Mouse (Mus musculus): ENCODE measurements around the gene Cabin1.

Gene Cabin1

DNA sequence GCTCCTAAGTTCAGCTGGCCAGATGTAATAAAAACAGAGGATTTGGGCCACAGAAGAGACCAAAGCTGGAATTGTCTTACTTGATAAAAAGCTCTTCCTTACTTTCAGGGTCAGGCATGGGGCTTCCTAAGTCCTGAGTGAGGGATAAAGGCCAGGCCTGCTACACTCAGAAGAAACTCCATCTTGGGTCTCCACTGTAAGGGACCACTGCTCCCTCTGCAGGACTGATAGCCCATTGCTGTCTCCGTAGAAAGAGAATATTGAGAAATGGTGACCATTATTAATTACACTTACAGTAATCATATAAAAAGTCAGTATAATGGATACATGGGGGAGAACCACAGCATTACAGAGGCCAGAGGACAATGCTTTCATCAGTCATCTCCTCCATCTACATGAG lies 60.6 kb downstream of the Cabin1 start:
- in situ Hi-C loops (cut with MboI, MseI): no loop called here

DNA sequence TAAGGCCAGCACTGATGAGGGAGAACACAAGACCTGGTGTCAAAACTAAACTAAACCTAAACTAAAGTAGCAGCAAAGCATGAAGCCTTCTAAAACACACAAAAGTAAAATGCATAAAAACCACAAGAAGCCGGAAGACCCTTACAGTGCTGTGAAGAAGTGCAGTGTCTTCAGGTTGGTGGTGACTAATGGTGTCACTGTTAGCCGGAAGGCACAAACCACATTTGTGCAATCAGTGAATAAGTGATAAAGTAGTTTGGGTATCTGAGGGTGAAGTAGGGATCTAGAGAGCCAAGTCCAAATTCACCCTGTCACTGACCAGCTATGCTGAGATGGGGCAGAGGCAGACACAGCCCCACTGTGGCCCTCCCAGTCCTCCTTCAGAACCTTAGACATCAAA lies 61.6 kb downstream of the Cabin1 start:
- in situ Hi-C loops (cut with MboI, MseI): no loop called here

DNA sequence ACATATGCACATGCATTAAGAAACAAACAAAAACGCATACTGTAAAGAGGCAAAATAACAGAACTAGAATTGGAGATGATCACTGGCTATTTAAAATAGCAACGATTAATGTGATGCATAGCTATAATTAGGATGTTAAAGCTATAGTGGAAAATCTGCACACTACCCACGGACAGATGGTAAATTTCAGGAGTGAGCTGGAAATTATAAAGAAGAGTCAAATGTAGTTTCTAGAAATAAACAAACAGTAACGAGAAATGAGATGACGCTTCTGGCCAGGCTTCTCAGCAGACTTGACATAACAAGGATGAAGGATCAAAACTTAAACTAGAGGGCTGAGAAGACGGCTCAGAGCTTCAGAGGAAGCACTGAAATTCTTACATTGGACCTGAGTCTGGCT lies 62.9 kb downstream of the Cabin1 start:
- in situ Hi-C loops (cut with MboI, MseI): no loop called here

DNA sequence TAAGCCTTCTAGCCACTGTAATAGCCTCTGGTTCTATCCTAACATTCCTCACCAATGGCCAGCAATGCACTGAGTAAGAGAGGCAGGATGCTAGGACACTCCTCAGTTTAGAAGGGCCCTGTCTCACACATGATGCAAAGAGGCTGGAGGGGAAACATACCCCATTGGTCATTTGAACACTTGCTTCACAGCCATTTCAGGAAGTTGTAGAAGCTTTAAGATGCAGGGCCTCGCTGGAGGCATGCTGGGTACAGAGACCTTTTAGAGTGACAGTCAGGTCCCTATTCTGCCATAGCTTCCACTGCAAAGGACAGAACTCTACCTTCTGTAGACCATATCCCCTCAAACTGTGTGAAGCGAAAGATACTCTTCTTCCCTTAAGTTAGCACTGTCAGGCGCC lies 66.4 kb downstream of the Cabin1 start:
- in situ Hi-C loops (cut with MboI, MseI): no loop called here

GRCm38 (mm10) chr10:75696597-75697355 lies 67.4 kb downstream of the Cabin1 start:
- in situ Hi-C loops (cut with MboI, MseI): no loop called here

GRCm38 (mm10) chr10:75695521-75695920 lies 68.6 kb downstream of the Cabin1 start:
- in situ Hi-C loops (cut with MboI, MseI): no loop called here

DNA sequence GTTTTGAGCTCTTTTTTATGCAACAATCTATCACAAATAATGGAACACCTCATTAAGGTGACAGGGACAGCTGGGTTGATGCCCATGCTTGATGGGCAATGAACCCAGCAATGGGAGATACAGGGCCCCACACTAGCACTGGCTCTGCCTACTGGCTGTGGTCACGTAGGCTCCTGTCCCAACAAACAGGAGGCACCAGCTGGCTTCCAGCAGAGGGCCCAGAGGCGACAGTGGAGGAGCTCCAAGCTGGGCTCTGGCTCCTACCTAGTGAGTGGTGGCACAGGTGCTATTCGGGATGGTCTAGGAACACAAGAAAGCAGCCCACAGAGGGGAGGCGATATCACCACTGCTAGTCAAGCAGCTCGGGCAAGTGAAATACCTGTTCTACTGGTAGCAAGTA lies 69.1 kb downstream of the Cabin1 start:
- in situ Hi-C loops (cut with MboI, MseI): no loop called here

DNA sequence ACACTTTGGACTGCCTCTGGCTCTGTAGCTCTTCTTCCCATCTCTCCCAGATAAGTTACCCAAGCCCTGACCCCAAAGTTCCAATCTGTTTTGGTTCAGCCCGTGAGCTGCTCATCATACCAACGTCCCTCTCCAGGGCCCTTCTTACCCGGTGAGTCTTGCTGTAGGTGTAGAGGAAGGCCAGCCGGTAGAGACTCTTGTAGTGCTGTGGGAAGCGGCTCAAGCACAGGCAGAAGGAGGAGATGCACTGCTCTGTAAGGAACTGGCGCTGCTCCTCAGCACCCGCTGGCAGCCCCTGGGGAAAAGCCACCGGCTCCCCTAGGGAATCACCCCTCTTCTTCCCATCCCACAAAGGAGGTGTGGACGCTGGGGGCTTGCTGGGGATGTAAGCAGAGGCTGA lies 69.6 kb downstream of the Cabin1 start:
- in situ Hi-C loops (cut with MboI, MseI): no loop called here

DNA sequence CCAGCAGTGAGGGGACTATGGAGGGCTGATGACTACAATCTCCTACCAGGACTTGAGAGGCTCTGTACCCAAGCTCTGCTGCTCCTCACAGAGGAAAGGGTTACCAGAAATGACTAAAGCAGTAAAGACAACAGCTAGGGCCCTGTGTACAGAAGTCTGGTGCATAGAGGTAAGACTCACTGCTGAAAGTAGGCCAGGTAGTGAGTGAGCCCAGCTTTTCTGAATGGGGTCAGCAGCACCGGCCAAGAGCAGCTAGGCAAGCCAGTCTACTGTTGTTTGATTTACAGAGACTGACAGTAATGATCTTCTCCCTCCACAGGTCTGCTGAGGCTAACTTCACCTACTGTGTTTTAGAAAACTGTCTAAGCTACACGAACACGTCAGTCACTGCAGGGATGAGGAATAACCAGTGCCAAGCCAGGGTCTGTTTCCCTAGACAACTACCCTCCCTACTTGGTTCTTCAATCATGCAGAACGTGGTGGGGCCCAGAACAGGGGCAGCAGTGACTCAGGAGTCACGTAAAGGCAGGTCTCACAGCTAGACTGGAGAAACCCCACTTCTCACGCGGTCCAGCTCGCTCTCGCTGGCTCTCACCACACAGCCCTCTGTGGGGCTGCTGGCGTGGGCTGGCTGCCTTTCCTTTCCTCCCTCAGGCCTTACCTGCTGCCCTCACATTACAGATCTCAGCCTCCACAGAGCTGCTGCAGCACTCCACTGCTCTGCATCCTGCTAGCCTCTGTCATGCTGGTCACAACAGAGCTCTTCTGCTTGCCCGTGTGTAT lies 70.5 kb downstream of the Cabin1 start:
- in situ Hi-C loops (cut with MboI, MseI): no loop called here

DNA sequence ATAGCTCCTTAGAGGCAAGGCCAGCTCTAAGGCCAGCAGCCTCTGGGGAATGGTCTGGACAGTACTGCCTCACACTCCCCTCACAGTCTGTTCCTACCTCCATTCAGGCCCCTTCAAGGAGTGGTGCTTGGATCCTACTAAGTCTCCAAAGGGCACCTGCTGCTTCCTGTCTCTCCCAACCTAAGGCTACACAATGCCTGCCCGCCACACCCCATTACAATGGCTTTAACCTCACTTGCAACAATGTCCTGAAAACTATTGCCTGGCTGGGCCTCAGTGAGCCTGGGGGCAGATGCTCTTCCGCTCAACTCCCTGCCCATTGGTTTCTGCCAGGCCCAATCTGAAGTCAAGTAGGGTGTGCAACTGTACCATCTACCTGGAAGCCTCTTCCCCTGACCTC lies 75.5 kb downstream of the Cabin1 start:
- in situ Hi-C loops (cut with MboI, MseI): no loop called here

- in situ Hi-C loops (cut with MboI, MseI): no loop called here
Measured at GRCm38 (mm10) chr10:75686724-75687123, 77.4 kb downstream of the Cabin1 start.

DNA sequence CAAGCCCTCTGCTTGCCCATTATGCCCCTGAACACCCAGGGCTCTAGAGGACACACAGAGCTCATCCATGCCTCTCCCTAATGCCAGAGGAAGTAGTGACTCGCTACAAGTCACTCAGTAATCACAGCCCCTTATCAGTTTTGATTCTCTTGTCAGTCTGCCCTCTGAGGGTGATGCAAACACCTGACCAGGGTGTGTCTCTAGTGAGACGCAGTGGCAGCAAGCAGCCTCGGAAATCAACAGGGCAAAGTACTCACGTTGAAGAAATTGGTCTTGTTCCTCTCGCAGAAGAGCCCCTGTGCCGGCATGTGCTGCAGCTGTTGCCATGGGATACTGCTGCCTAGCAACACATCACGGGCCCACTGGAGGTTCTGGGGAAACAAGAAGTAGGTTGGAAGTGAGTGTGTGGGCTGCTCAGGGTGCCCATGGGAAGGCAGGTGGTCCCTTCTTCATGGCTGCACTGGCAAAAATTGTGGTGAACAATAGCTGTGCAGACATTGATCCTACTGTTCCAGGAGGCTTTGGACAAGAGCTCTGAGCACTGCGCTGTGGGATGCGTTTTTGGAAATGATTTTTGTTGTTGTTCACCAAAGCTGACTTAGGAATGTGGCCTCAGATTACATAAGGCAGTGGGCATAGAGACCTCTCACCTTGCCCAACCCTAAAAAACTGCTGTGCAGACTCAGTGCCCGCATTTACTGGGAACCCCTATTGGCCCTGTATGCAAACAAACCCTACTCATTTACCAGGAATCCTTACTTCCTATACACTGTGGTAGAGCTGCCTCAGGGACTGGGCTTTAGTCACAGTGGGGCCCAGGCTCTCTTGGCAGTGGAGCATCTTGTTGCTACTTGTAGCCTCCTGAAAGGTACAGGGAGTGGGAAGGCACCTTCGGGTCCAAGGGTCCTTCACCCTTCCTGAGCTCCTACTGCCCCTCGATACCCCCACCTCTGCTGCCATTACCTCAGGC lies 79.8 kb downstream of the Cabin1 start:
- in situ Hi-C loops (cut with MboI, MseI): no loop called here

- in situ Hi-C loops (cut with MboI, MseI): no loop called here
Measured at GRCm38 (mm10) chr10:75680574-75681001, 83.6 kb downstream of the Cabin1 start.

DNA sequence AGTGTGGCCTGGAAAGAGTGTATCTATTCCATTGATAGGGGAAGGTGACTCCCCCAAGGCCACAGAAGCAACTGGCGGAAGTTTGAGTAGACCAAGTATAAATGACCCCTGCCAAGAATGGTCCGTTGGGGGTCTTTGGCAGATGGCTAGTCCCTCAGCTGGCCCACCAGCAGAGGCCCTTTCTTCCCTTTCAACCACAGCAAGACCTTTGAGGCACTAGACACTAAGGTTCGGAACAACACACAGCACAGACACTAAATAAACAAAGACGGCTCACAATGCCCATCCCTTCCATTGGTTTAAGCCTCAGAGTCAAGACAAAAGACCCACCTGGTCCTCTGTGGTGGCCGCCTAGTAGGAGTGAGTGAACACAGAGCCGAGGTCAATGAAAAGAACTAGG lies 84.9 kb downstream of the Cabin1 start:
- in situ Hi-C loops (cut with MboI, MseI): no loop called here

GRCm38 (mm10) chr10:75677989-75678388 lies 86.2 kb downstream of the Cabin1 start:
- in situ Hi-C loops (cut with MboI, MseI): no loop called here

- in situ Hi-C loops (cut with MboI, MseI): no loop called here
Measured at GRCm38 (mm10) chr10:75677571-75677970, 86.6 kb downstream of the Cabin1 start.

GRCm38 (mm10) chr10:75676819-75677565 lies 87.1 kb downstream of the Cabin1 start:
- in situ Hi-C loops (cut with MboI, MseI): no loop called here

DNA sequence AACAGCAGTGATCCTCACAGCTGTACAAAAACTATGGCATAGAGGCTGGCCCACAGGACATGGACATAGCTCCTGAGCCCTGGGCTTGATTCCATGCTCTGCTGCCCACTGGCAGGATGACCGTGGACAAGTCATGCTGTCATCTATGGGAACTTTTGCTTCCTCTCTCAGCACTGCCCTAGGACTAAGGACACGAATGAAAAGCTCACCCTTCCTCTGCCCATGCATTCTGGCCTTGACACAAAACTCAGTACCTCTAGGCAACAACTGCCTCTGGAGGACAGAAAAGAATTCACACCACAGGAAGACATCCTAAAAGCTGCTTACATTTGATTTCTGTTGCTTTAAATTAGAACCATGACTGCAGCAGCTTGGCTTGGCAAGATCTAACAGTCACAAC lies 87.9 kb downstream of the Cabin1 start:
- in situ Hi-C loops (cut with MboI, MseI): no loop called here

GRCm38 (mm10) chr10:75675594-75675993 lies 88.5 kb downstream of the Cabin1 start:
- in situ Hi-C loops (cut with MboI, MseI): no loop called here

GRCm38 (mm10) chr10:75669936-75670335 lies 94.2 kb downstream of the Cabin1 start:
- in situ Hi-C loops (cut with MboI, MseI): no loop called here

DNA sequence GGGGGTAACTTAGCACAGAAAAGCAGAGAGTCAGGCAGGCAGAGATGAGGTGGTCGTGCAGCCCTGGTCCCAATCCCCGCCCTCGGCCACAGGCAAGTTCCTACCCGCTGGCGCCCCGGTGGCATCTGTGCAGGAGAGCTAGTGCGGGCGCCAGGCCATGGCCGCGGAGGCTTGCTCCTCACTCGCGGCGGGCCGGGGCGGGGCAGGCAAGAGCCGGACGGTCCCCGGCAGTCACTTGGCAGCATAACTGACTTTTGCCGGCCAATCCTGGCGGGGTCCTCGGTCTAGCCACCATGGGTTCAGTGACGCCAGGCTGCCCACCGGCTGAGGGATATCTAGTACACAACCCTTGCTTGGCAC lies 96.2 kb downstream of the Cabin1 start:
- in situ Hi-C loops (cut with MboI, MseI): no loop called here
